Mouse (Mus musculus) G1E (cell line): Measurements from ENCODE around the gene Gm17428. TPM values are rescaled to one million over a fixed set of nuclear protein-coding genes. Genes with fewer than 3 reads are reported as not detected.

Source experiments
- ATAC-seq: 2 replicates; pipeline ENCODE4 v1.8.0; 2016; ENCODE audit warnings: mild to moderate bottlenecking; ENCODE audit not compliant: insufficient number of reproducible peaks, poor library complexity, low FRiP score, severe bottlenecking; ENCODE audit errors: extremely low read depth
- DNase-seq: peaks from one replicate; pipeline ENCODE4 v3.0.0; 2012; ENCODE audit warnings: low spot score
- H3K27me3 ChIP-seq: 2 replicates; pipeline ENCODE4 v1.6.1; 2012; ENCODE audit warnings: mild to moderate bottlenecking, low read length, inconsistent platforms; ENCODE audit not compliant: insufficient read depth
- H3K36me3 ChIP-seq: replicated peaks from 2 replicates; pipeline ENCODE3; 2012; ENCODE audit warnings: mild to moderate bottlenecking, inconsistent platforms
- H3K4me1 ChIP-seq: 2 replicates; pipeline ENCODE4 v1.6.1; 2012; ENCODE audit warnings: low read depth, low read length, inconsistent platforms, mixed read lengths; ENCODE audit not compliant: insufficient read depth
- H3K4me3 ChIP-seq: 2 replicates; pipeline ENCODE4 v1.5.1; 2012; ENCODE audit warnings: low read depth, mild to moderate bottlenecking, inconsistent platforms, low read length, moderate library complexity, mixed read lengths
- H3K9me3 ChIP-seq: replicated peaks from 2 replicates; pipeline ENCODE4 v1.6.1; 2012; ENCODE audit warnings: inconsistent platforms
- CTCF ChIP-seq: IDR thresholded peaks from 2 replicates; pipeline ENCODE4 v1.5.1; 2012; ENCODE audit warnings: low read depth, low read length, inconsistent platforms, mixed read lengths
- GATA1 ChIP-seq: IDR thresholded peaks from 2 replicates; pipeline ENCODE4 v1.6.1; 2012; ENCODE audit warnings: borderline replicate concordance, low read length, inconsistent platforms, mixed read lengths
- GATA2 ChIP-seq: IDR thresholded peaks from 2 replicates; pipeline ENCODE4 v1.6.1; 2012; ENCODE audit warnings: low read depth, low read length, inconsistent platforms, borderline replicate concordance
- POLR2AphosphoS5 ChIP-seq: IDR thresholded peaks from 2 replicates; pipeline ENCODE4 v1.6.1; 2012; ENCODE audit warnings: low read depth, low read length, inconsistent platforms; ENCODE audit not compliant: insufficient replicate concordance
- TAL1 ChIP-seq: conservative IDR thresholded peaks from 2 replicates; pipeline ENCODE4 v1.6.1; 2012; ENCODE audit warnings: low read depth, low read length, inconsistent platforms, mixed read lengths
- polyA plus RNA-seq: library from polyadenylated mRNA; stranded (reverse); fragments of >175 nt; gene quantifications from 2 replicates; pipeline ENCODE4 v1.2.3, GENCODE M21; 2012
- total RNA-seq, 2 experiments: library from RNA; stranded (forward) in 1 of 2; stranded (reverse) in 1 of 2; fragments of 200-1000 nt in 1 of 2; fragments of >200 nt in 1 of 2; fragmentation: Nextera tagmentation in 1 of 2; gene quantifications; 2 replicates each; pipeline ENCODE4 v1.2.3; 2014 to 2017

Gm17428 gene
- total and polyA plus RNA-seq, 3 experiments: not detected

DNA sequence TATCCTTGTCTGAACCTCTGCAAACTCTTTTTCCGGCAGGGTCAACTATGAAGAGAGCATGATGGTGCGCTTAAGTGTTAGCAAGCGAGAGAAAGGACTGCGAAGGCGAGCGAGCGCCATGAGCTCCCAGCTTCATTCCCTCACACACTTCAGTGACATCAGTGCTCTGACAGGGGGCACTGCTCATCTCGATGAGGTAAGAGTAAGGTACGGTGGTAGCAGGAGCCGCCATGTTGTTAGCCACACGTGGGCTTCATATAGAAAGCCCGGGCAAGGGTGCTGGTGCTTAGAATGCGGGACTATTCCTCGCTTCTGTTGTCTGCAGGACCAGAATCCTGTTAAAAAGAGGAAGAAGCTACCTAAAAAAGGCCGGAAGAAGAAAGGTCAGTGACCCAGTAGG is 46.3 kb downstream of the Gm17428 start:
- TF ChIP-seq GATA2 (no peak), POLR2AphosphoS5 (no peak), TAL1 (no peak), GATA1 (no peak), CTCF (no peak)
- no peaks in the 10 kb centered on the region for H3K9me3 ChIP-seq
- ATAC-seq (no peak), DNase-seq (no peak)
- H3K4me1 ChIP-seq: peaks cover 3% of the 10 kb centered on the region
- no peak overlapping the region for H3K4me3 ChIP-seq
- H3K36me3 ChIP-seq: peaks cover 81% of the 10 kb centered on the region
- H3K27me3 ChIP-seq: no peaks in the 10 kb centered on the region

DNA sequence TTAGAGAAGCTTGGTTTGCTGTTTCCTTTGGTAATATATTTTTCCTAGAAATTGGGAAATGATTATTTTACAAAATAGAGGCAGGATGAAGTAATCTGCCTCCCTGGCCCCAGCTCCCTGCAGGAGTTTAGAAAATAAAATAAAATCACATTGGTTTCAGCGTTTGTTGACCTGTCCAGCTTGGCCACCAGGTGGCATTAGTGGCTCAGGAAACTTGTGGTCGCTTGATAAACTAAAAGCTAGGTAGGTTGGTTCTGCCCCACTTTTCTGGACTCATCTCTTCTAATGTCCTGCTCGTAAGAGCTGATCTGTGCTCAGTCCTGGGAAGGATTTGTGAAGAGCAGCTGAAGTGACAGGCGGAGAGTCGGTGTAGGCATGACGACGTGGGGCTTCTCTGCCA is 47.5 kb downstream of the Gm17428 start:
- DNase-seq (no peak), ATAC-seq (no peak)
- H3K27me3 ChIP-seq: no peaks in the 10 kb centered on the region
- H3K4me1 ChIP-seq: peaks cover 15% of the 10 kb centered on the region
- TF ChIP-seq CTCF: 0 out of 2 replicates have a peak, but pooled peaks have one; percentile 6
- TF ChIP-seq TAL1: no peak
- H3K4me3 ChIP-seq: no peak overlapping the region
- peaks cover 70% of the 10 kb centered on the region for H3K36me3 ChIP-seq
- no peaks in the 10 kb centered on the region for H3K9me3 ChIP-seq

DNA sequence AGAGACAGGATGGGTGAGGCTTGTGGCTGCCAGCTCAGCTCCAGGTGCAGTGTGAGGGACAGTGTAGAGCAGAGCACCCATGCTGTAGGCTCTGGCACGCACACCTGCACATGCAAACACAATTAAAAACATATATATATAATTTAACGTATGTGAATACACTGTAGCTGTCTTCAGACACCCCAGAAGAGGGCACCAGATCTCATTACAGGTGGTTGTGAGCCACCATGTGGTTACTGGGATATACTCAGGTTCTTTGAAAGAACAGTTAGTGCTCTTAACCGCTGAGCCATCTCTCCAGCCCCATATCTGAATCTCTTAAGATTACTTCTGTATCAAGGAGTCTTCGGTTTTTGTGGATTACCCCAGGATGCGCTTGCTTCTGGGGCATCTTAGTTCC is 48.8 kb downstream of the Gm17428 start:
- H3K4me3 ChIP-seq: no peak overlapping the region
- DNase-seq: no peak

More for the DNA sequence above, 48.8 kb downstream of the Gm17428 start:
- Histone ChIP-seq H3K27me3 (no peaks in the 10 kb centered on the region), H3K9me3 (no peaks in the 10 kb centered on the region), H3K36me3 (peaks cover 57% of the 10 kb centered on the region), H3K4me1 (peaks cover 22% of the 10 kb centered on the region)
- TF ChIP-seq TAL1 (no peak), CTCF (no peak), POLR2AphosphoS5 (no peak), GATA1 (no peak), GATA2 (no peak)
- ATAC-seq: no peak

Other genes starting within 250 kb of the Gm17428 start
- 325 and 329 TPM in 2 replicates for gene Slc7a8, start 195.0 kb upstream of the Gm17428 start, total RNA-seq (2014; fragmentation: Nextera tagmentation)
- 45.0 and 54.9 TPM in 2 replicates for gene Slc7a8, start 195.0 kb upstream of the Gm17428 start, total RNA-seq (2017)
- gene Slc7a8, start 195.0 kb upstream of the Gm17428 start, polyA plus RNA-seq: 191 and 199 TPM in 2 replicates
- not detected in 2 replicates for gene Rnf212b, start 162.8 kb upstream of the Gm17428 start, total RNA-seq (2014; fragmentation: Nextera tagmentation)
- gene Rnf212b, start 162.8 kb upstream of the Gm17428 start, total RNA-seq (2017): 0.27 TPM in 1 of 2 replicates, not detected in the other
- not detected in 2 replicates for gene Rnf212b, start 162.8 kb upstream of the Gm17428 start, polyA plus RNA-seq
- 9.2 and 10.0 TPM in 2 replicates for gene Homez, start 106.0 kb upstream of the Gm17428 start, total RNA-seq (2014; fragmentation: Nextera tagmentation)
- 8.1 and 8.4 TPM in 2 replicates for gene Homez, start 106.0 kb upstream of the Gm17428 start, total RNA-seq (2017)
- 1.2 and 1.3 TPM in 2 replicates for gene Homez, start 106.0 kb upstream of the Gm17428 start, polyA plus RNA-seq
- 3.6 and 8.7 TPM in 2 replicates for gene Ppp1r3e, start 99.4 kb upstream of the Gm17428 start, total RNA-seq (2014; fragmentation: Nextera tagmentation)
- 0.64 and 0.87 TPM in 2 replicates for gene Ppp1r3e, start 99.4 kb upstream of the Gm17428 start, total RNA-seq (2017)
- 1.2 TPM in 2 replicates for gene Ppp1r3e, start 99.4 kb upstream of the Gm17428 start, polyA plus RNA-seq
- gene Bcl2l2, start 93.6 kb upstream of the Gm17428 start, total RNA-seq (2014; fragmentation: Nextera tagmentation): 9.9 and 10.6 TPM in 2 replicates
- 12.7 and 14.0 TPM in 2 replicates for gene Bcl2l2, start 93.6 kb upstream of the Gm17428 start, total RNA-seq (2017)
- 25.2 and 36.3 TPM in 2 replicates for gene Bcl2l2, start 93.6 kb upstream of the Gm17428 start, polyA plus RNA-seq
- 5.5 TPM in 1 of 2 replicates, not detected in the other for gene Gm20521, start 93.5 kb upstream of the Gm17428 start, total RNA-seq (2014; fragmentation: Nextera tagmentation)
- 1.2 and 2.1 TPM in 2 replicates for gene Gm20521, start 93.5 kb upstream of the Gm17428 start, total RNA-seq (2017)
- gene Gm20521, start 93.5 kb upstream of the Gm17428 start, polyA plus RNA-seq: 3.0 and 4.0 TPM in 2 replicates
- gene Pabpn1, start 84.4 kb upstream of the Gm17428 start, total RNA-seq (2014; fragmentation: Nextera tagmentation): 190 and 193 TPM in 2 replicates
- 118 and 142 TPM in 2 replicates for gene Pabpn1, start 84.4 kb upstream of the Gm17428 start, total RNA-seq (2017)
- gene Pabpn1, start 84.4 kb upstream of the Gm17428 start, polyA plus RNA-seq: 387 and 490 TPM in 2 replicates
- 0.60 TPM in 1 of 2 replicates, not detected in the other for gene Slc22a17, start 63.8 kb upstream of the Gm17428 start, total RNA-seq (2014; fragmentation: Nextera tagmentation)
- 0.05 and 0.06 TPM in 2 replicates for gene Slc22a17, start 63.8 kb upstream of the Gm17428 start, total RNA-seq (2017)
- gene Slc22a17, start 63.8 kb upstream of the Gm17428 start, polyA plus RNA-seq: 0.13 and 0.33 TPM in 2 replicates
- gene Efs, start 50.8 kb upstream of the Gm17428 start, total RNA-seq (2014; fragmentation: Nextera tagmentation): not detected in 2 replicates
- not detected in 2 replicates for gene Efs, start 50.8 kb upstream of the Gm17428 start, total RNA-seq (2017)
- not detected in 2 replicates for gene Efs, start 50.8 kb upstream of the Gm17428 start, polyA plus RNA-seq
- not detected in 2 replicates for gene Il25, start 44.2 kb upstream of the Gm17428 start, total RNA-seq (2014; fragmentation: Nextera tagmentation)
- not detected in 2 replicates for gene Il25, start 44.2 kb upstream of the Gm17428 start, total RNA-seq (2017)
- gene Il25, start 44.2 kb upstream of the Gm17428 start, polyA plus RNA-seq: not detected in 2 replicates
- gene Cmtm5, start 40.7 kb upstream of the Gm17428 start, total RNA-seq (2014; fragmentation: Nextera tagmentation): not detected in 2 replicates
- not detected in 2 replicates for gene Cmtm5, start 40.7 kb upstream of the Gm17428 start, total RNA-seq (2017)
- not detected in 2 replicates for gene Cmtm5, start 40.7 kb upstream of the Gm17428 start, polyA plus RNA-seq
- gene Myh6, start 10.0 kb upstream of the Gm17428 start, total RNA-seq (2014; fragmentation: Nextera tagmentation): not detected in 2 replicates
- gene Myh6, start 10.0 kb upstream of the Gm17428 start, total RNA-seq (2017): 0.29 and 0.38 TPM in 2 replicates
- gene Myh6, start 10.0 kb upstream of the Gm17428 start, polyA plus RNA-seq: 0.18 and 0.23 TPM in 2 replicates
- 0.90 TPM in 1 of 2 replicates, not detected in the other for gene Myh7, start 17.7 kb downstream of the Gm17428 start, total RNA-seq (2014; fragmentation: Nextera tagmentation)
- gene Myh7, start 17.7 kb downstream of the Gm17428 start, total RNA-seq (2017): under 0.01 and 0.16 TPM in 2 replicates
- 0.17 and 0.18 TPM in 2 replicates for gene Myh7, start 17.7 kb downstream of the Gm17428 start, polyA plus RNA-seq
- gene Ngdn, start 38.5 kb downstream of the Gm17428 start, total RNA-seq (2014; fragmentation: Nextera tagmentation): 55.2 and 64.8 TPM in 2 replicates
- 62.0 and 78.3 TPM in 2 replicates for gene Ngdn, start 38.5 kb downstream of the Gm17428 start, total RNA-seq (2017)
- gene Ngdn, start 38.5 kb downstream of the Gm17428 start, polyA plus RNA-seq: 31.7 and 41.4 TPM in 2 replicates
- gene Zfhx2, start 115.4 kb downstream of the Gm17428 start, total RNA-seq (2014; fragmentation: Nextera tagmentation): 7.9 and 8.6 TPM in 2 replicates
- 1.5 and 1.9 TPM in 2 replicates for gene Zfhx2, start 115.4 kb downstream of the Gm17428 start, total RNA-seq (2017)
- 2.8 and 2.9 TPM in 2 replicates for gene Zfhx2, start 115.4 kb downstream of the Gm17428 start, polyA plus RNA-seq
- gene Thtpa, start 117.9 kb downstream of the Gm17428 start, total RNA-seq (2014; fragmentation: Nextera tagmentation): 15.2 and 17.1 TPM in 2 replicates
- gene Thtpa, start 117.9 kb downstream of the Gm17428 start, total RNA-seq (2017): 16.3 and 17.2 TPM in 2 replicates
- 2.6 and 3.7 TPM in 2 replicates for gene Thtpa, start 117.9 kb downstream of the Gm17428 start, polyA plus RNA-seq
- 45.8 and 47.8 TPM in 2 replicates for gene Ap1g2, start 129.7 kb downstream of the Gm17428 start, total RNA-seq (2014; fragmentation: Nextera tagmentation)
- 17.1 and 31.8 TPM in 2 replicates for gene Ap1g2, start 129.7 kb downstream of the Gm17428 start, total RNA-seq (2017)
- 16.0 and 21.8 TPM in 2 replicates for gene Ap1g2, start 129.7 kb downstream of the Gm17428 start, polyA plus RNA-seq
- gene Jph4, start 140.0 kb downstream of the Gm17428 start, total RNA-seq (2014; fragmentation: Nextera tagmentation): not detected in 2 replicates
- 0.06 and 0.11 TPM in 2 replicates for gene Jph4, start 140.0 kb downstream of the Gm17428 start, total RNA-seq (2017)
- gene Jph4, start 140.0 kb downstream of the Gm17428 start, polyA plus RNA-seq: not detected in 2 replicates
- not detected in 2 replicates for gene Dhrs2, start 245.1 kb downstream of the Gm17428 start, total RNA-seq (2014; fragmentation: Nextera tagmentation)
- not detected in 2 replicates for gene Dhrs2, start 245.1 kb downstream of the Gm17428 start, total RNA-seq (2017)
- gene Dhrs2, start 245.1 kb downstream of the Gm17428 start, polyA plus RNA-seq: not detected in 2 replicates